Mouse (Mus musculus) bone marrow, adult 2 months (tissue): Measurements from ENCODE around the gene Rab15.

ENCODE experiments used
- CTCF ChIP-seq: fragments of 200-500 bp; IDR thresholded peaks from 2 replicates; pipeline ENCODE4 v1.5.1; 2011; ENCODE audit warnings: low read length, control low read depth; ENCODE audit not compliant: control insufficient read depth, insufficient read depth
- POLR2A ChIP-seq: fragments of 200-500 bp; IDR thresholded peaks from 2 replicates; pipeline ENCODE4 v1.6.1; 2011; ENCODE audit warnings: low read depth, mild to moderate bottlenecking, control low read depth, low read length, borderline replicate concordance; ENCODE audit not compliant: control insufficient read depth

GRCm38 (mm10) chr12:76853378-76854142 is 30.9 kb upstream of the Rab15 start:
- TF ChIP-seq CTCF (no peak), POLR2A (no peak)
